Mouse (Mus musculus): ENCODE results near the gene Siglecg. TPM values are rescaled to one million over a fixed set of nuclear protein-coding genes. Genes with fewer than 3 reads are reported as not detected.

Gene Siglecg
- total RNA-seq, 2 experiments from 2014 or later: 0.33 TPM; not detected in 1

- DNase-seq: no peak
These were observed 34.7 kb downstream of the Siglecg start for GRCm38 (mm10) chr7:43442684-43443083.

GRCm38 (mm10) chr7:43443126-43443916 is 35.3 kb downstream of the Siglecg start:
- peak; percentile 87 to 91 for DNase-seq

DNA sequence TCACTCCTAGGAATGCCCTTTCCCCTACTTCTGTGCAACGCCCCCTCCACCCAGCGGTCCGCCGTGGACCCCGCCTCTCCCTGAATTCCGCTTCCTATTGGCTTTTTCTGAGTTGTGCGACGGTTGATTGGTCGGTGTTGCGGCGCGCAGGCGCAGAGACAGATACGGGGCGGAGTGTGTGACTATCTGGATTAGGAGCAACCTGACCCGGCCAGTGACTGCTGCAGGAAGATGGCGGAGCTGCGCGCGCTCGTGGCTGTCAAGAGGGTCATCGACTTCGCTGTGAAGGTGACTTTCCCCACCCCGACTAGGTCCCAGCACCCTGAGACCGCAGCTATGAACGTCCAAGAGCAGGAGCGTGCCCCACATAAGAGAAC is 35.9 kb downstream of the Siglecg start, which contains the start of the genes Etfb and Gm45233:
Etfb (plus strand) TSS at position 167 of the 377 bp plus-strand sequence.
Gm45233 (plus strand) TSS at position 212 of the 377 bp plus-strand sequence.
- DNase-seq: peak; percentile 96

- DNase-seq: no peak
These were observed 39.8 kb downstream of the Siglecg start for GRCm38 (mm10) chr7:43447801-43448200.

- DNase-seq: no peak
These were observed 40.2 kb downstream of the Siglecg start for GRCm38 (mm10) chr7:43448246-43448645.

- no peak for DNase-seq
These were observed 41.8 kb downstream of the Siglecg start for GRCm38 (mm10) chr7:43449811-43450210.

GRCm38 (mm10) chr7:43451726-43452125 is 43.7 kb downstream of the Siglecg start:
- DNase-seq: no peak

DNA sequence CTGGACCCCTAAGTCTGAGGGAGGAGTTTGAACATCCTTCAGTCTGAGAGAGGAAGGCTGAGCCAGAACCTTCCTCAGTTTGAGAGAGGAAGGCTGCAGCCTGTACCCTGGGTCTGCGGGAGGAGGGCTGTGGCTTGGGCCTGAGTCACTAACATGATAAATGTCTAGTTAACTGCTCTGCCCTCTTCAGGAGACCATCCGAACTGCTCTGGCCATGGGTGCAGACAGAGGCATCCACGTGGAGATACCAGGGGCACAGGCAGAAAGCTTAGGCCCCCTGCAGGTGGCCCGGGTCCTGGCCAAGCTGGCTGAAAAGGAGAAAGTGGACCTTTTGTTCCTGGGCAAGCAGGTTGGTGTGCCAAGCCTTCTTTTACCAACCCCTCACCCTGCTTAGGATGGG is 44.6 kb downstream of the Siglecg start:
- peak; percentile 54 to 60 for DNase-seq

GRCm38 (mm10) chr7:43453599-43454355 is 45.8 kb downstream of the Siglecg start:
- peak in 1 of 2 experiments; percentile 20 for DNase-seq

DNA sequence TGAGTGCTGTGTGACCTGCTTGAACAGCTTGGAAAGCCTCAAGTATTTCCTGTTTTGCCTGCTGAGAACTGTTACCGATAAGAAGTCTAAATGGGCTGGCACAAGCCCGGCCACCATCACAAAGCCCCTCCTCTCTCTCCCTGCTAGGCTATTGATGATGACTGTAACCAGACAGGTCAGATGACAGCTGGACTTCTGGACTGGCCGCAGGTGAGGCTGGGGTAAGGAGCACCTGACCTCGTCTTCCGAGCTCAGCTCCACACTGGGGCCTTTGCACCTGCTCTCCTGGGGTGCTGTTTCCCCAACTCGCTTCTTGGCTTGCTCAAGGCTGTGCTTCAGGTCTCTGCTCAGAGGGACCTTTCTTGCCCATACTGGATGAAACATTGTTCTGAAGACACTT is 46.4 kb downstream of the Siglecg start:
- no peak for DNase-seq

DNA sequence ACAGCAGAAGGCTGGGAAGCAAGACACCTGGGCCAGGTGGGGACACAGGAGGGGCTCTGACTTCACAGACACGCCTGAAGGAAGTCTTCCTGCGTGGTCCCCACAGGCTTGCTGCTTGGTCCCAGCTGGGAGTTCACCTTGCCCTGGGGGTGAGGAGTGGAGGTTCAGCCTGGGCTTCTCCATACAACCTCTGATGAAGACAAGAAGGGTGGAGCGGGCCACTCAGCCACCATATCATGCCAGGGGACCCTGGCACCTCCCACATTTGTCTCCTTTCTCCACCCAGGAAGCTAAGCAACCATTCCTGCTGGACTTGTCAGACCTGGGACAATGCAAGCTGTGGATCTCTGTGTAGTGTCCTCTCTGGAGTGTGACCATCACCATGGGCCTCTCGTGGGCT is 54.8 kb downstream of the Siglecg start, which contains the start of gene Vsig10l:
Vsig10l (plus strand) TSS at position 301 of the 400 bp plus-strand sequence.
- DNase-seq: no peak

- DNase-seq: no peak
These were observed 56.0 kb downstream of the Siglecg start for GRCm38 (mm10) chr7:43463976-43464375.

DNA sequence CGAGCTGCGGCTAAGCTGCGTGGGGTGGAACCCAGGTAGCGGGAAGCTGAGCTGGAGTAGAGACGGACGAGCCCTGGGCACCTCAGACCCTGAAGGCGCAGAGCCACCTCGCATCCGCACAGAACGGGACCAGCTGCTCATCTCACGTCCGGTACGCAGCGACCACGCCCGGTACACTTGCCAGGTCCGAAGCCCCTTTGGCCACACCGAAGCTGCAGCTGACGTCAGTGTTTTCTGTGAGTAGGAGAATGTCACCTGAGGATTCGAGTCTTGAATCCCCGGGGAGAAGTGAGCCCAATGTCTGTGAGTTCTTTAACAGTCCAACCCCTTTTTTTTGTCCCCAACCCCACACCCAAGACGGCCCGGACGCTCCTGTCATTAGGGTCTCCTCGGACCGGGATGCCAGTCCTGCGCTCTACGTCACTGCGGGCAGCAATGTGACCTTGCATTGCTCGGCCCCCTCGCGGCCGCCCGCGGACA is 56.9 kb downstream of the Siglecg start:
- DNase-seq: no peak

DNA sequence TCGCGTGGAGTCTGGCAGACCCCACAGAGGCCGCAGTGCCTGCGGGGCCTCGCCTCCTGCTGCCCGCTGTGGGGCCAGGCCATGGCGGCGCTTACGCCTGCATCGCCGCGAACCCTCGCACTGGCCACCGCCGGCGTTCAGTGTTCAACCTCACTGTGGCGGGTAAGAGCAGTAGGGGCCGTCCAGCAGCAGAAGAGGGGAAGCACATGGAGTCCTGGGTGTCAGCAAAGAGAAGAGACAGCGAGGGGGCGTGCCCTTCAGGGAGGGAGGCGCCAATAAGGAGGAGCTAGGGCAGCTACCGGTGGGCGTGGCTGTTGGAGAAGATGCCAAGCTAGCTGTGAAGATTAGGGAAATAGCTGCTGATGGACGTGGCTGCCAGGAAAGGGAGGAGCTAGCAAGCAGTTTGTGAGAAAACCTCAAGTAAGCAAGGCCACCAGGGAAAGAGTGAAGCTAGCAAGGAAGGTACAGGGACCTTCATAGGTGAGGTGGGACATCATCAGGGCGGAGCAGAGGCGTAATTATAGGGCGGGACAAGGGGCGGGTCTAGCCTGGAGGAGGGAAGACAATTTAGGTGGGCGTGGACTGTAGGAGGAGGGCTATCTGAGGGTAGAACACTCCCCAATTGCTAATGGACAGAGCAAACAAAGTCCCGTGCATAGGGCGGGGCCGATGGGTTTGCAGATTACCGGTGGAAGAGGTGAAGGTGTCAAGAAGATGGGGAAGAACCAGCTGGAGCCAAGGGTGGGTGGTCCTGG is 57.5 kb downstream of the Siglecg start:
- peak; percentile 88 to 92 for DNase-seq

GRCm38 (mm10) chr7:43466099-43466694 is 58.2 kb downstream of the Siglecg start:
- peak; percentile 89 to 92 for DNase-seq

Small RNA genes lying within 50 kb of the gene (microRNA-seq; reads per million reads assigned to microRNA genes)
- gene Mir7051: 2.2 reads per million

Other genes with a start within 250 kb of the Siglecg start
- 10 to 100 TPM; 19.1 to 24.9 TPM for gene Zfp715, start 94.9 kb upstream of the Siglecg start, total RNA-seq (2021)
- under 1 TPM in 1 of 2 experiments, not detected in 1; 0.20 TPM for gene Siglecf, start 56.9 kb upstream of the Siglecg start, total RNA-seq (2021)
- gene Lim2, start 19.5 kb downstream of the Siglecg start, total RNA-seq (2021): not detected
- gene Nkg7, start 28.9 kb downstream of the Siglecg start, total RNA-seq (2021): under 1 TPM in 1 of 2 experiments, not detected in 1; 0.50 TPM
- not detected for gene Cldnd2, start 32.6 kb downstream of the Siglecg start, total RNA-seq (2021)
- 100 to 1,000 TPM; 504 to 548 TPM for gene Etfb, start 35.9 kb downstream of the Siglecg start, total RNA-seq (2021)
- 1 to 10 TPM in 1 of 2 experiments, not detected in 1; 1.2 TPM for gene Gm45233, start 35.9 kb downstream of the Siglecg start, total RNA-seq (2021)
- gene Vsig10l, start 54.9 kb downstream of the Siglecg start, total RNA-seq (2021): 1 to 10 TPM; 1.5 to 1.7 TPM
- 1 to 10 TPM; 1.3 to 1.5 TPM for gene Iglon5, start 81.9 kb downstream of the Siglecg start, total RNA-seq (2021)
- not detected for gene 4931406B18Rik, start 97.7 kb downstream of the Siglecg start, total RNA-seq (2021)
- 1 to 10 TPM; 2.2 to 3.7 TPM for gene Cd33, start 136.2 kb downstream of the Siglecg start, total RNA-seq (2021)
- 1 to 10 TPM; 2.5 to 2.6 TPM for gene Zfp658, start 154.1 kb downstream of the Siglecg start, total RNA-seq (2021)
- gene Zfp719, start 171.4 kb downstream of the Siglecg start, total RNA-seq (2021): 10 to 100 TPM; 16.4 to 19.9 TPM
- gene Zfp819, start 199.0 kb downstream of the Siglecg start, total RNA-seq (2021): under 1 TPM in 1 of 2 experiments, not detected in 1; 0.26 TPM
- not detected for gene Ceacam18, start 226.5 kb downstream of the Siglecg start, total RNA-seq (2021)